Mouse (Mus musculus) adrenal gland, postnatal 14 days (tissue): ENCODE results near the gene Thap3. TPM values are rescaled to one million over a fixed set of nuclear protein-coding genes. Genes with fewer than 3 reads are reported as not detected.

Experiments used
- total RNA-seq: library from RNA; stranded (reverse); gene quantifications from 2 replicates; pipeline ENCODE4 v1.2.3, GENCODE M21; 2021

The Thap3 gene
- total RNA-seq, 1 experiment from 2014 or later = 15.2 TPM

Other genes starting within 250 kb of the Thap3 start
- gene Camta1, start 127.1 kb downstream of the Thap3 start, total RNA-seq = 40.1 and 45.4 TPM in 2 replicates
- gene Dnajc11, start 55.3 kb downstream of the Thap3 start, total RNA-seq = 117 and 122 TPM in 2 replicates
- 15.6 and 16.0 TPM in 2 replicates for gene Phf13, start 7.3 kb upstream of the Thap3 start, total RNA-seq
- gene Klhl21, start 19.8 kb upstream of the Thap3 start, total RNA-seq = 18.7 TPM in 2 replicates
- gene Zbtb48, start 38.7 kb upstream of the Thap3 start, total RNA-seq = 10.6 and 11.3 TPM in 2 replicates
- gene Tas1r1, start 49.6 kb upstream of the Thap3 start, total RNA-seq = not detected in 2 replicates
- gene Nol9, start 50.3 kb upstream of the Thap3 start, total RNA-seq = 24.0 and 26.9 TPM in 2 replicates
- gene Plekhg5, start 83.5 kb upstream of the Thap3 start, total RNA-seq = 16.9 and 21.5 TPM in 2 replicates
- 2.9 and 4.8 TPM in 2 replicates for gene Tnfrsf25, start 126.9 kb upstream of the Thap3 start, total RNA-seq
- 0.71 and 0.96 TPM in 2 replicates for gene Espn, start 163.4 kb upstream of the Thap3 start, total RNA-seq
- gene Hes2, start 169.9 kb upstream of the Thap3 start, total RNA-seq = not detected in 2 replicates
- gene Acot7, start 189.1 kb upstream of the Thap3 start, total RNA-seq = 32.2 and 34.2 TPM in 2 replicates